Mouse (Mus musculus) spleen, adult 2 months (tissue): ENCODE data around the gene Ttc26.

Experiments
- CTCF ChIP-seq: fragments of 200-500 bp; IDR thresholded peaks from 2 replicates; pipeline ENCODE4 v1.5.1; 2011; ENCODE audit warnings: mild to moderate bottlenecking, inconsistent platforms; ENCODE audit not compliant: insufficient read depth, insufficient read length, insufficient replicate concordance; ENCODE audit errors: extremely low read depth
- POLR2A ChIP-seq: fragments of 200-500 bp; IDR thresholded peaks from 2 replicates; pipeline ENCODE4 v1.6.1; 2011; ENCODE audit warnings: low read depth, low read length, inconsistent platforms

- TF ChIP-seq CTCF (0 out of 2 replicates have a peak, but pooled peaks have one; percentile 8), POLR2A (no peak)
Measured at GRCm38 (mm10) chr6:38337166-38337705, 44.0 kb upstream of the Ttc26 start.
